Mouse (Mus musculus): ENCODE results near the gene Atf7ip2.

DNA sequence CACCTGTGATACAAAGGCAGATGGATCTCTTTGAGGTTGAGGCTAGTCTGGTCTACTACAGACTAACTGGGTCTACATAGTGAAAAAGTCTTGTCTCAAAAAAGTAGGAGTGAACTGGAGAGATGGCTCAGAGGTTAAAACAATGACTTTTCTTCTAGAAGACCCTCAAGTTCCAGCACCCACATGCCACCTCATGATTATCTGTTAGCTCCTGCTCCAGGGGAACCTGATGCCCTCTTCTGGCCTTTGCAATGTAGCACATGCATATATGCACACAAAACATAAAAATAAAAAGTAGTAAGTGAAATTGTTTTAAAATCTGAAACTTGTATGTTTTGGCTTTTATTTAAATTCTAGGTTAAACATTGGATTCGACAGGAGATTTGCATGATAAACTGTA, 16.3 kb downstream of the Atf7ip2 start:
- TF ChIP-seq CTCF (IDR thresholded peaks at IDR 0.05; ENCODE audit: low read depth) (peak; percentile 45), EP300 (optimal IDR thresholded peaks at IDR 0.05) (no peak)
